Mouse (Mus musculus): ENCODE data around the gene Pex5. TPM values are rescaled to one million over a fixed set of nuclear protein-coding genes. Genes with fewer than 3 reads are reported as not detected.
A peak's percentile ranks its signal among the peaks of the same experiment; 100 is the strongest.

Pex5 gene
- polyA plus RNA-seq, 1 experiment: 31.0 TPM

GRCm38 (mm10) chr6:124453756-124454155, 38.9 kb upstream of the Pex5 start:
- Histone ChIP-seq H3K9me3 (replicated peaks; ENCODE audit: control insufficient read depth, insufficient read depth, low read length, poor library complexity, severe bottlenecking) (no peaks in the 10 kb centered on the region), H3K36me3 (ENCODE audit: control insufficient read depth, insufficient read depth, low read length, poor library complexity, severe bottlenecking) (no peaks in the 10 kb centered on the region), H3K27me3 (ENCODE audit: control insufficient read depth, insufficient read depth, low read length, poor library complexity, severe bottlenecking) (no peaks in the 10 kb centered on the region), H3K4me1 (ENCODE audit: control insufficient read depth, insufficient read depth, low read length) (peaks cover 3% of the 10 kb centered on the region), H3K27ac (ENCODE audit: insufficient read depth, low read length) (no peak overlapping the region), H3K9ac (ENCODE audit: low read depth, poor library complexity, severe bottlenecking) (no peak overlapping the region), H3K4me3 (ENCODE audit: low read depth, low read length) (no peak overlapping the region)
- TF ChIP-seq POLR2A (IDR thresholded peaks at IDR 0.05; ENCODE audit: insufficient read depth, low read length) (no peak), EP300 (IDR thresholded peaks at IDR 0.05; ENCODE audit: insufficient read depth, low read depth, low read length) (no peak), CTCF (IDR thresholded peaks at IDR 0.05; ENCODE audit: low read depth, low read length) (no peak)

- peak overlapping the region; percentile 24; the same call in 1 of the 2 replicates for H3K27ac ChIP-seq (ENCODE audit: insufficient read depth, low read length)
- no peak overlapping the region for H3K4me3 ChIP-seq (ENCODE audit: low read depth, low read length)
- peaks cover 1% of the 10 kb centered on the region for H3K4me1 ChIP-seq (ENCODE audit: control insufficient read depth, insufficient read depth, low read length)
- no peaks in the 10 kb centered on the region for H3K9me3 ChIP-seq (replicated peaks; ENCODE audit: control insufficient read depth, insufficient read depth, low read length, poor library complexity, severe bottlenecking)
- H3K36me3 ChIP-seq (ENCODE audit: control insufficient read depth, insufficient read depth, low read length, poor library complexity, severe bottlenecking): no peaks in the 10 kb centered on the region
- no peaks in the 10 kb centered on the region for H3K27me3 ChIP-seq (ENCODE audit: control insufficient read depth, insufficient read depth, low read length, poor library complexity, severe bottlenecking)
- no peak overlapping the region for H3K9ac ChIP-seq (ENCODE audit: low read depth, poor library complexity, severe bottlenecking)
- TF ChIP-seq CTCF (IDR thresholded peaks at IDR 0.05; ENCODE audit: low read depth, low read length): no peak
- no peak for TF ChIP-seq POLR2A (IDR thresholded peaks at IDR 0.05; ENCODE audit: insufficient read depth, low read length)
- no peak for TF ChIP-seq EP300 (IDR thresholded peaks at IDR 0.05; ENCODE audit: insufficient read depth, low read depth, low read length)
These were observed 37.1 kb upstream of the Pex5 start for GRCm38 (mm10) chr6:124451995-124452394.

GRCm38 (mm10) chr6:124449668-124450383, 35.0 kb upstream of the Pex5 start:
- Histone ChIP-seq H3K4me3 (ENCODE audit: low read depth, low read length) (peak overlapping the region; percentile 52), H3K27ac (ENCODE audit: insufficient read depth, low read length) (no peak overlapping the region), H3K27me3 (ENCODE audit: control insufficient read depth, insufficient read depth, low read length, poor library complexity, severe bottlenecking) (no peaks in the 10 kb centered on the region), H3K9me3 (replicated peaks; ENCODE audit: control insufficient read depth, insufficient read depth, low read length, poor library complexity, severe bottlenecking) (no peaks in the 10 kb centered on the region), H3K36me3 (ENCODE audit: control insufficient read depth, insufficient read depth, low read length, poor library complexity, severe bottlenecking) (no peaks in the 10 kb centered on the region), H3K9ac (ENCODE audit: low read depth, poor library complexity, severe bottlenecking) (peak overlapping the region; percentile 21), H3K4me1 (ENCODE audit: control insufficient read depth, insufficient read depth, low read length) (no peaks in the 10 kb centered on the region)
- TF ChIP-seq POLR2A (IDR thresholded peaks at IDR 0.05; ENCODE audit: insufficient read depth, low read length): no peak
- TF ChIP-seq EP300 (IDR thresholded peaks at IDR 0.05; ENCODE audit: insufficient read depth, low read depth, low read length): no peak

GRCm38 (mm10) chr6:124448959-124449667, 34.2 kb upstream of the Pex5 start:
- TF ChIP-seq POLR2A (IDR thresholded peaks at IDR 0.05; ENCODE audit: insufficient read depth, low read length): no peak
- TF ChIP-seq CTCF (IDR thresholded peaks at IDR 0.05; ENCODE audit: low read depth, low read length): no peak
- no peak for TF ChIP-seq EP300 (IDR thresholded peaks at IDR 0.05; ENCODE audit: insufficient read depth, low read depth, low read length)
- Histone ChIP-seq H3K27me3 (ENCODE audit: control insufficient read depth, insufficient read depth, low read length, poor library complexity, severe bottlenecking) (no peaks in the 10 kb centered on the region), H3K4me1 (ENCODE audit: control insufficient read depth, insufficient read depth, low read length) (no peaks in the 10 kb centered on the region), H3K27ac (ENCODE audit: insufficient read depth, low read length) (no peak overlapping the region), H3K4me3 (ENCODE audit: low read depth, low read length) (peak overlapping the region; percentile 52), H3K9me3 (replicated peaks; ENCODE audit: control insufficient read depth, insufficient read depth, low read length, poor library complexity, severe bottlenecking) (no peaks in the 10 kb centered on the region), H3K9ac (ENCODE audit: low read depth, poor library complexity, severe bottlenecking) (peak overlapping the region; percentile 21), H3K36me3 (ENCODE audit: control insufficient read depth, insufficient read depth, low read length, poor library complexity, severe bottlenecking) (no peaks in the 10 kb centered on the region)

- no peak overlapping the region for H3K27ac ChIP-seq (ENCODE audit: insufficient read depth, low read length)
- no peaks in the 10 kb centered on the region for H3K27me3 ChIP-seq (ENCODE audit: control insufficient read depth, insufficient read depth, low read length, poor library complexity, severe bottlenecking)
- no peaks in the 10 kb centered on the region for H3K4me1 ChIP-seq (ENCODE audit: control insufficient read depth, insufficient read depth, low read length)
- no peaks in the 10 kb centered on the region for H3K9me3 ChIP-seq (replicated peaks; ENCODE audit: control insufficient read depth, insufficient read depth, low read length, poor library complexity, severe bottlenecking)
- TF ChIP-seq EP300 (IDR thresholded peaks at IDR 0.05; ENCODE audit: insufficient read depth, low read depth, low read length) (no peak), CTCF (IDR thresholded peaks at IDR 0.05; ENCODE audit: low read depth, low read length) (no peak), POLR2A (IDR thresholded peaks at IDR 0.05; ENCODE audit: insufficient read depth, low read length) (no peak)
- no peaks in the 10 kb centered on the region for H3K36me3 ChIP-seq (ENCODE audit: control insufficient read depth, insufficient read depth, low read length, poor library complexity, severe bottlenecking)
- H3K4me3 ChIP-seq (ENCODE audit: low read depth, low read length): no peak overlapping the region
- H3K9ac ChIP-seq (ENCODE audit: low read depth, poor library complexity, severe bottlenecking): no peak overlapping the region
These were observed 33.5 kb upstream of the Pex5 start for GRCm38 (mm10) chr6:124448186-124448852.

Data from ES-Bruce4 (cell line).